Mouse (Mus musculus): ENCODE results near the gene Kat8.

Kat8 gene

DNA sequence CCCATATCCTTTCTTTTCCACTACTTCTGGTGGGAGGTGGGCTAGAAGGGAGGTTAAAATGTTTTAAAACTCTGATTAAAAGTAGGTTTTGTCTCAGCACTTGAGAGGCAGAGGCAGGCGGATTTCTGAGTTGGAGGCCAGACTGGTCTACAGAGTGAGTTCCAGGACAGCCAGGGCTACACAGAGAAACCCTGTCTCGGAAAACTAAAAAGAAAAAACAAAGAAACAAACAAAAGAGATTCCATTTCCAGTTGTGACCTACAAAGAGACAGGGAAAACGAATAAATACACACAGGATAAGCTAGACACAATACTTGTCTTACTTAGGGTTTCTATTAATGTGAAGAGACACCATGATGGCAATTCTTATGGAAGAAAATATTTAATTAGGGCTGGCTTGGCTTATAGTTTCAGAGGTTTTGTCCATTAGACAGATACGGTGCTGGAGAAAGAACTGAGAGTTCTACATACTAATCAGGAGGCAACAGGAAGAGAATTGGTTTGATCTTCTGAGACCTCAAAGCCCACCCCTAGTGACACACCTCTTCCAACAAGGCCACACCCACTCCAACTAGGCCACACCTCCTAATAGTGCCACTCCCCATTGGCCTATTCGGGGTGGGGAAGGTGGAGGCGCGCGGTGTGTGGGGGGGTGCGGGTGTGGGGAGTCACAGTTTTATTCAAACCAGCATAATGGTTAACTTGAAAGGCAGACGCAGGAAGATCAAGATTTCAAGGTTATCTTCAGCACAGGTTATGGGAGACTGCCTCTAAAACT lies 13.9 kb upstream of the Kat8 start:
- DNase-seq, result no peak

DNA sequence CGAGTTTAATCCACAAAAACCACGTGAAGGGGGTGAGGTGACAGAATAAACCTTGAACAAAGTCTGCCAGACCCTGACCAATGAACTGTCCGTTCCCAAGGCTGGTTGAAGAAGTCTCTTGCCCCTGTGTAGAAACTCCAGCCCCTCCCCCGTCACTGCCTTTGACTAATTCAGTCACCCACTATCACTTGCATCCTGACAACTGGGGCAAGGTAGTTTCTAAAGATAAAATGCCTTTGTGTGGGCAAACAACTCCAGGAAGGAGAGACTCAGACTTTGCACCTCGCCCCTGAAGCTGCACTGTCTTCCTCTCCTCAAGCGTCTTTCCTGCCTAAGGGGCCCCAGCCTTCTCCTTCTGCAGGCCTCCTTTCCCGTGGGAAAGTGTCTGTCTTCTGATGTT lies 12.3 kb upstream of the Kat8 start:
- no peak for DNase-seq

DNA sequence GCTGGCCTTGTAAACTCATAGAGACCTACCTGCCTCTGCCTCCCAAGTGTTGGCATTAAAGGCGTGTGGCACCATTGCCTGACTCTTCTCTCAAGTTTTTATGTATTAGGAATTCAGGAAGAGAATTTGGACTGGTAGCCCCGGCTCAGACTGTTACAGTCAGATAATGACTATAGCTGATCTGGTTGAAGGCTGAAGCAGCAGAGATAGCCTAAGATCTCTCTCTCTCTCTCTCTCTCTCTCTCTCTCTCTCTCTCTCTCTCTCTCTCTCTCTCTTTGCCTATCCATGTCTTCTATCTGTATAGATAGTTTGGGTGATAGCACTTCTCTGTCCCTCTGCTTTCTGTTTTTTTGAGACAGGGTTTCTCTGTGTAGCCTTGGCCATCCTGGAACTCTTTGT lies 10.5 kb upstream of the Kat8 start:
- DNase-seq, result no peak

DNA sequence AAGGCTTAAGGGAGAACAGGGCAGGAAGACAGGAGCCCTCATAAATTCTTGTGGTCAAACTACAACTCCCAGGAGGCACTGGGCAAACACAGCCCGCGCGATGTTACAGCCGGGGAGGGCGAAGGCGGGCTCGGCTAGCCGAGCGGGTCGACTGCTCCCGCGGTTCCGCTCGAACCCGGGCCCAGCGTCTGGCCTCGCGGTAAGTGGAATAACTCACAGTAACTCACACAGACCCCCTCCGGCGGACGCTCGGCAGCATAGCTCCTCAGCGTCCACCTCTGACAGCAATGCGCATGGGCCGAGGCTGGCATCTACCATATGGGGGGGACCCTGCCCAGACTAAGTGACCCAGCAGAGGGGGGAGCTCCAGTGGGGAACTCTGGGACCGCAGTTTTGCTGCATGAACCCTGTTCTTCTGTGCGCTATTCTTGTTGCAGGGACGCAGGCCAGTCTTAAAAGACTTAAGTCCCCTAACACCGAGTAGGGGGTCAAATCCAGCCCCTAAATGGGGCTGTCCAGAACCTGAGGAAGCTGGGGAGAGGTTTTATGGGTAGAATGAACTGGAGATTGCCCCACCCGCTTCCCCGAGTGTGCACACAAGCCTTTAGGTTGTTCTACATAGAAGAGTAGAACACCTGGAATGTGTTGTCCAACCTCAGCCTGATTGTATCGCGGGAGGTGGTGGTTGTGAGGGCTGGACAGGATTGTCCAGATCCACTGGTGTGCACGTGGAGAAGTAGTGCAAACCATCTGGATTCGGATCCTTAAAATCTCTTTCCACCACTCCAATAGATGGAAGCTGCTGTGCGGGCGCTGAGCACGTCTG lies 8.1 kb upstream of the Kat8 start, which contains the start of gene Bckdk:
Bckdk (plus strand) TSS at position 112 of the 826 bp plus-strand sequence.
- DNase-seq, result peak; percentile 68 to 76

DNA sequence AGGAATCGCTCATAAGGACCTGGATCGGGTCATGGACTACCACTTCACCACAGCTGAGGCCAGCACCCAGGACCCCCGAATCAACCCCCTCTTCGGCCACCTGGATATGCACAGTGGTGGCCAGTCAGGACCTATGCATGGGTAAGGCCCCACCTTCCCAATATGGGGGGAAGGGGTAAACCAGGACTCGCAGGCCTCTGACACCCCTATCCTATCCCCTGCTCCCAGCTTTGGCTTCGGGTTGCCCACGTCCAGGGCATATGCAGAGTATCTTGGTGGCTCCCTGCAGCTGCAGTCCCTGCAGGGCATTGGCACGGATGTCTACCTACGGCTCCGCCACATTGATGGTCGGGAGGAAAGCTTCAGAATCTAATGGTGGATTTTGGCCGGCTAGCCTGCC lies 4.4 kb upstream of the Kat8 start:
- no peak for DNase-seq

DNA sequence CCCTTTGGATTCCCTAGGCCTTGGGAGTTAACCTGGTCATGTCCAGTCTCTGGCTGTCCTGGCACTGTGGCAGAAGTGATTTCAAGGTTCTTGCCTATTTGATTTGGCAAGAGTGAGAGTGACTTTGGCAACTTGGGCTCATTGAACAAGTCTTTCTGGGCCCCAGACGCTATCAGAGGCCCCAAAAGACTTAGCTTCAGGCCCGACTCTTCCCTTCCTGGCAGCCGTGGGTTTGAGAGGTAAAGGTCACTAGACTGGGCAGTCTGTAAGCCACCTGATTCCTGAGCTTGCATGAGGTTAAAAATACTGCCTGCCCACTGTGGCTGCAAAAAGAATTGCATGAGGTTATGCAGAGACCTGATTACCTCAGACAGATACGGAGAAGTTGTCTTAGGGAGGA lies 3.7 kb upstream of the Kat8 start:
- DNase-seq, result no peak

DNA sequence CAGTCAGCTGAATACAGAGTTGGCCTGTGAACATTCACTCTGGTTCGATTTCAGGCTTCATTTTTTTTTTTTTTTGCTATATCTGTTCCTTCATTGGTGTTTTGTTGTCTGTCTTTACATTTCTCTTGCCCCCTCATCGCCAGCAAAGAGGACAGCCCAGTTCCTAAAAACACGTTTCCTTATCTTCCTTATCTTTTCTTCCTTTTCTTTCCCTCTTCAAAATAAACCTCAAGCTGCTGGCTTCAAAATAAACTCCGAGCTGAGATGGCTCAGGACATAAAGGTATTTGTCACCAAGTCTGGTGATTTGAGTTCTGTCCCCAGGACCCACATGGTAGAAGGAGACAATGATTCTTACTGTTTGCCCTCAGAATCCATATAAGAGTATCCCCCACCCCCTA lies 622 bp downstream of the Kat8 start:
- no peak for DNase-seq

DNA sequence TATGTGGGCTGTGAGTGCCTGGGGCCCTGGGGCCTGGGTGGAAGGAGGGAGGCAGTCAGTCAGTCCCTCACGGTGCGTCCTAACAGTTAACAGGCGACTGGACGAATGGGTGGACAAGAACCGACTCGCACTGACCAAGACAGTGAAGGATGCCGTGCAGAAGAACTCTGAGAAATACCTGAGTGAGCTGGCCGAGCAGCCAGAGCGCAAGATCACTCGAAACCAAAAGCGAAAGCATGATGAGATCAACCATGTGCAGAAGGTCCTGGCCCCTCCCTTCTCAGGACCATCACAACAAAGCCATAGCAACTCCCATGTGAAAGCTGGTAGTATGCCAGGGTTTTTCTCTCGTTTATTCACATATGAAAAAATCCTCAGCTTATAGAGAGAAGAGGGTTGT lies 3.0 kb downstream of the Kat8 start:
- no peak for DNase-seq

DNA sequence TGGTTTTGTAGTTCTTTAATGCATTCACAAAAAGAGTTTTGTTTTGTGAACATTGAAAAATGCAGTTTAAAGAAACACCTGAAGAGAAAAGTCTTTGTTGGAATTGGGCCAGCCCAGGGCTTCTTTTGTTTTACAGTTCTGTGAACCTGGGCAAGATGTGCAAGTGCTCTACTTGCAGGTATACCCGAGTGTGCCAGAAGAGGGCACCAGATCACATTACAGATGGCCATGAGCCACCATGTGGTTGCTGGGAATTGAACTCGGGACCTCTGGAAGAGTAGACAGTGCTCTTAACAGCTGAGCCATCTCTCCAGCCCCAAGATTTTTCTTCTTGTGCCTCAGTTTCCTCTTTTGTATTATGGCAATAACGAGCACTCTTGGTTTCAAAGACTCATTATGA lies 5.9 kb downstream of the Kat8 start:
- peak in 1 of 2 experiments; percentile 80 for DNase-seq

DNA sequence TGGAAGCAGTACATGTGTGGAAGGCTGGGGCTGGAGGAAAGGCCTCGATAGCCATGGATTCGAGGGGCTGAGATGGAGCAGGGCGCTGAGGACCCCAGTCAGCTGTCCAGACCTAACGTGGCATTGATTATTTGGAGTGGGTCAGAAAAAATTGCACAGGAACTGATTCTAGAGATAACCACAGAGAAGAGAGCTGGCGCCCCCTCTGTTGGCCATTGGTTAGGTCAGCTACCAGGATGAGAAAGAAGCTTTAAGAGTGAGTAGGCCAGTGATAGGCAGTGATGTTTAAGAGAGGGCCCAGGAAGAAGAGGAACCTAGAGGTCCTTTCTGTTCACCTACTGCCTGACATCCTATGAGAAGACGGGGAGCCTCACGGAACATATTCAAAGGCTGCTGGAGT lies 7.0 kb downstream of the Kat8 start:
- peak in 1 of 2 experiments; percentile 45 for DNase-seq

DNA sequence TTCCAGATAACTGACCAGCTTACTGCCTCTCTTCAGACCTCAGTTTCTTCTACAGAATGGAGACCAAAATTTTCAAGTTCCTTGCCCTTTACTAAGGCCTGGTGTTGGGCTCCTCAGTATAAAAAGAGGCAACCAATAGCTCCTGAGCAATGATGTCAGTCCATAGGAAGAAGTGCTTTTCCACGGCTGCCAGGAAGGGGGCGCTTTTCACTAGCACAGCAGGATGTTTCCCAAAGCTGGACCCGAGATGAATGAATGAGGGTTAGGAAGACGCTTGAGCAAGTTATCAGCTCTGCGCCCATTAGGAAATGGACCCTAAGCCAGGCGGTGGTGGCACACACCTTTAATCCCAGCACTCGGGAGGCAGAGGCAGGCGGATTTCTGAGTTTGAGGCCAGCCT lies 9.2 kb downstream of the Kat8 start:
- DNase-seq, result peak in 1 of 2 experiments; percentile 64

DNA sequence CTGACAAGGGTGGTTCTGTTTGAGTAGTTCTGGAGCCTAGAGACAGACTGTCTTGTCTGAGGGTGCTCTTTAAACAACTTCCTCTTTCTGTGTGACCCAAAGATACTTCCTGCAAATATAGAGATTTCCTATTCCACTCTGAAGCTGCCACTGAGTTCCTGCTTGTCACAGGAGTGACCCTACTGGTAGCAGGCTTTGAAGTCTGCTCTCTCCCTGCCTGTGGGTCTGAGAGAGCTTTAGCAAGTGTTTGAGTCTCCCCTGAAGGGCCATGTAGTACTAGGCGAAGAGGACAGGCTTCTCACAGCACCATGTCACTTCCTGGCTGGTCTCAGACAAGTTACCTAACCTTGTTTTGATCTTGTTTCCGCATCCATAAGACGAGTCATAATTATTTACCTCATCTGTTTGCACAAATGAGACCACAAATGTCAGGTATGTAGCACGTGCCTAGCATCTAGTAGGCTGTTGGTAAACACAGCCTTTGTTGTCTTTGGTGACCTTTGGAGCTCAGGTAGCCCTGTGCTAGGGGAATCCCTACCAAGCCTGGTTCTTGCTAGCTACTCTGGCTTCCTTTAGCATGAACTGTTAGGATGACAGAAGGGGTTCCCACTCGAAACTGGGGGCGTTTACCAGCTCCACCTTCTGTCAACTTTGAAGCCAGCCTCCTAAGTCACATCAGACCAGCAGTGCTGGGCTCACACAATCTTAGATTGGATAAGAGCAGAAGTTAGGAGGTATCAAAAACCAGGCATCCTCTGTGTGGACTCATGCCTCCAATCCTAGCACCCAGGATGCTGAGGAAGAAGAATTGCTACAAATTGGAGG lies 10.3 kb downstream of the Kat8 start:
- no peak for DNase-seq

DNA sequence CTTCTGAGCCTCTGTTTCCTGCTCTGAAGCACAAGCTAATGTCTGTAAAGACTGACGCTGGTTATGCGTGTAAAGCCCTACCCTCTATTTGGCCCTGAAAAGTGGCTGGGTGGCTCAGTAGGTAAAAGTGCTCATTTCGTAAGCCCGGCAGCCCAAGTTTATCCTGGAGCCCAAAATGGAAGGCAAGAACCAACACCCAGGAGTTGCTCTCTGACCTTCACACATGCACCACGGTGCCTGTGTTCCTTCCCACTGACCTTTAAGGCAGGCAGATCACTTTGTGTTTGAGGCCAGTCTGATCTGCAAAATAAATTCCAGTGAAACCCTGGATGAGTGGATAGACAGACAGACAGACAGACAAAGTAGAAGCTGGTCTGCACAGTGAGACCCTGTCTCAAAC lies 11.4 kb downstream of the Kat8 start:
- DNase-seq, result no peak

DNA sequence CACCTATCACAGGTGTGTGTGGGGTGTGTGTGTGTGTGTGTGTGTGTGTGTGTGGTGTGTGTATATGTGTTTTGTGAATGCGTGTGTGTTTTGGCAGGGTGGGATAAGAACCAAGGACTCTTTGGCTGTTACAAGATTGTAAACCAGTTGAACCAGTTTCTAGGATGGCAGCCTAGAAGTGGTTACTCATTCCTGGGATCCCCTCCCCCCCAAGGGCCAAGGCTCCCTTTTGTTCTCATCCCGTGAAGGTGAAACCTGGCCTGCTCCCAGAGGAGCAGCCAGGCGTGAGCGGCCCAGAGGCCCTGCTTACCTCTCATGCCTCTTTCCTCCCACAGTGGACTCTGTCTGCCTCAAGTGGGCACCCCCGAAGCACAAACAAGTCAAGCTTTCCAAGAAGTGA lies 12.9 kb downstream of the Kat8 start:
- DNase-seq, result peak; percentile 92 to 93

DNA sequence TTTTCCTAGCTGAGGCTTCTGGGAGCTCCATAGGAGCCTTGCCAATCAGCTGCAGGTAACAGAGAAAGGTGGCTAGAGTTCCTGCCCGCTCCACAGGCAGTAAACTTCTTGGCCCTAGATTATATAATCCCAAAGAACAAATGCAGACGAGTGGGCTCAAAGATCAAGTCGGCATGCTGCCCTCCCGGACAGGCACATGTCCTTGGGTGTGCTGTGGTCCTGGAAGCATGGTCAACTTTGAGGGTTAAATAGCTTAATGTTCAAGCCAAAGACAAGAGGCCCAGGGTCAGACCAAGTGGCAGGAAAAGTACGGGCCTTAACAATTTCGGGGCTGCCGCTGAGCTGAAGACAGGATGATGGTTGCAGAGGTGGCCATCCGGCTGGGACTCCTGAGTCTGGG lies 13.8 kb downstream of the Kat8 start:
- peak; percentile 86 to 91 for DNase-seq

DNA sequence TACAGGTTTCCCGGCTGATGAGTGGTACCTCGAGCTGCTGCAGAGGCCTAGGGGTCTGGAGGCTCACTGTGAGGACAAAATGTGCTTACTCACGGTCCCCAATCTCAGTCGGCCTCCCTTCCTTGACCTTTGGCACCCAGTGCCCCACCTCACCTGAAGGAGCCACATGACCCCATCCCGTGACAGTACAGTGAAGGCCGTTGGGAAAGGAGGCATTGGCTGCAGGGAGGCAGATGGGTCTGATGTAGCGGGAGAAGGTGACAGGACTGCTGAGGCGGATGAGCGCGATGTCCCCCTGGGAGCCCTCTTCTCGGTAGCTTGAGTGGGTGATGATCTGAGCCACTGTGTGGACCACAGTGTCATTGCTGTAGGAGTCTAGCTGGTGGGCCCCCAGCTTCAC lies 14.5 kb downstream of the Kat8 start:
- DNase-seq, result peak; percentile 85

DNA sequence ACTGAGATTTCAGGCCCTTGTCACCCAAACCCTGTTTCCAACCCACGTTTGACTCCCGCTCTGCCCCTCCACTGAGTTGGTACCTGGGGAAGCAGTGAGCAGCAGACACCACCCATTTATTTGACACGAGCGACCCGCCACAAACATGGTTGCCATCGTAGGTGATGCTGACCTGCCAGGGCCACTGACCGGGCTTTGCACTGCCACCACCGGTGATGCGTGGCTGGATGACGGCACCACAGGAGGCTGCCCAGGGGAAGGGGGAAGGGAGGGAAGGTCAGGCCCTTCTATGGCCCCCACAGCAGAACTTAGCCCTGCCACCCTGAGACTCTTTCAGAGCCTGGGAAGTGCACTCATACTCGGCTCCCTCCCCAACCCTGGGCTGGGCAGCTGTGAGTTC lies 15.4 kb downstream of the Kat8 start:
- no peak for DNase-seq

DNA sequence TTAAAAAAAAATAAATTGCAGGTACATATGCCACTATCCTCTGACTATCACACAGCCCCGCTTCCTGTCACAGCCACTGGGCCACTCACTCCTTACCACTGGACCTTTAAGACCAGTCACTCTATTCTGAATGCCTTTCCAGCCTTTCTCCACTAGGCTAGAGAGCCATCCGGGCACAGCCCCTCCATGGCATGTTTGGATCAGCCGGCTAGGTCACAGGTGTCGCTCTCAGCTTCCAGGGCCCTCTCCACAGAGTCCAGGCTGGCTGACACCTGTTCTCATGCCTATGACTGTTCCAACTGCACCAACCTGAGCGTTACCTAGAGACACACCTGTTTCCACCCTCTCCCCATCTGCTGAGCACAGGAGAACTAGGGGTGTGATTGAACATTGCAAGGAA lies 16.3 kb downstream of the Kat8 start:
- DNase-seq, result no peak

DNA sequence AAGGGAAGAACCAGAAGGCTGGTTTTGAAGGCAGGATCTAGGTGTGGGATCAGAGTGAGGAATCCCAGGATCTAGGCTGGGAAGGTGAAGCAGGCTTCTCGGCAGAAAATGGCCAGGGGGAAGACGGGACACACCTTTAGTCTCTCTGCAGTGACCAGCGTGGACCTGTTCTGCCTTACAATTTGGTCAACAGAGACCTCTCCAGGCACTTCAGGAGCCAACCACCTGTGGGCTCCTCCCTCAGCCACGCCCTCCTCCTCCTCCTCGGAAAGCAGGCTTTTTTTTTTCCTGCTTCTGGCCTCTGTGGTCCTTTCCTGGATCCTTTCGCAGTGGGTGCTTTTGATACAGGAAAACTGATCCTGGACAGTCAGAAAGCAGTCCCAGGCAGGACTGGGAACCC lies 17.6 kb downstream of the Kat8 start, which contains the start of gene Prss8:
Prss8 (minus strand) TSS at position 182 of the 400 bp plus-strand sequence.
- DNase-seq, result peak; percentile 95 to 96

DNA sequence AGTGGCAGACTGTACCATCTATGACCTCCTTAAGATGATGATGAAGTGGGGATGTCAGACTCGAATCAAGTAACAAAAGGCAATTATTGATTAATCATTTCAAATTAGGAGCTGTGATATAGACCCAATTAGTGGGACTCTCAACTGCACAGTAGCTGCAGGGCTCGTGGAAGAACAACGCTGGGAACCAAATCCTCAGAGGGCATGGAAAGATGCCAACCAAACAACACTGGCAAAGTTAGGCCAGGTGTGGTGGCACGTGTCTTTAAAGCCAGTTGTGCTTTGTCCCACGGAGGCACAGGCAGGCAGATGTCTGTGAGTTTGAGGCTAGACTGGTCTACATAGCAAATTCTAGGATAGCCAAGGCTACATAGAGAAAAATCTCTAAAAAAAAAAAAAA lies 18.3 kb downstream of the Kat8 start:
- no peak for DNase-seq

DNA sequence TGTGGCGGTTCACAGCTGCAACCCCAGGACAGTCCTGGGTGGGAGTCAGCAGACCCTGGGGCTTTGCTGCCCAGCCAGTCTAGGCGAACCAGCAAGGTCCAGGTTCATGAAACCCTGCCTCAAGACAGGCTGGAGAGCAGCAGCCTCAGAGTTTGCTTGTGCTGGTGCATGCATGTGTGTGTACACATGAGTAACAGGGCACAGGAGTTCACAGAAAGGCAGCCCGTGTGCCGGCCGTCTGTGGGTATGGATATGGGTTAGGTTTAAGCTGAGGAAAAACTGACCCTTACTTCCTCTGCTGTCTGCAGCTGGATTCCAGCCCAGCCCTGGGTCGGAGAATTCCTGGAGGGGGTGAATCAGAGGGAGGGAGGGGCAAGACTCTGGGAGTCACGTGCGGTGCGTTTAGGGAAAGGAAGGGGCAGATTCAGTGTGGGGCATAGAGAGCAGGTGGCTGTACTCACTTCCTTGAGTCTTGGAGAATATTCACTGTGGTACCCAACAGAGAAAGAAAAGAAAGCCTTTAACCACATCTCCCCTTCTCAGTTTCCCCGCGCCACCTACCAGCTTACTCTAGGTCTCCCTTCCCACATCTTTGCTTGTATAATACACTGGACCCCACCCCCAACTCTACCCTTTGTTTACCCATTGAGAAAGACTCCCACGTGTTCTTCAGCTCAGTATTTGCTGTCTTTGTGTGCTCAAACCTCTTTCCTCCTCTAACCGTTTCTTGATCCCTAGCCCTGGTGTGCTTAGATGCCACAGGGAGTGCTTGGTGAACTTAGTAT lies 19.2 kb downstream of the Kat8 start:
- peak; percentile 79 to 81 for DNase-seq

DNA sequence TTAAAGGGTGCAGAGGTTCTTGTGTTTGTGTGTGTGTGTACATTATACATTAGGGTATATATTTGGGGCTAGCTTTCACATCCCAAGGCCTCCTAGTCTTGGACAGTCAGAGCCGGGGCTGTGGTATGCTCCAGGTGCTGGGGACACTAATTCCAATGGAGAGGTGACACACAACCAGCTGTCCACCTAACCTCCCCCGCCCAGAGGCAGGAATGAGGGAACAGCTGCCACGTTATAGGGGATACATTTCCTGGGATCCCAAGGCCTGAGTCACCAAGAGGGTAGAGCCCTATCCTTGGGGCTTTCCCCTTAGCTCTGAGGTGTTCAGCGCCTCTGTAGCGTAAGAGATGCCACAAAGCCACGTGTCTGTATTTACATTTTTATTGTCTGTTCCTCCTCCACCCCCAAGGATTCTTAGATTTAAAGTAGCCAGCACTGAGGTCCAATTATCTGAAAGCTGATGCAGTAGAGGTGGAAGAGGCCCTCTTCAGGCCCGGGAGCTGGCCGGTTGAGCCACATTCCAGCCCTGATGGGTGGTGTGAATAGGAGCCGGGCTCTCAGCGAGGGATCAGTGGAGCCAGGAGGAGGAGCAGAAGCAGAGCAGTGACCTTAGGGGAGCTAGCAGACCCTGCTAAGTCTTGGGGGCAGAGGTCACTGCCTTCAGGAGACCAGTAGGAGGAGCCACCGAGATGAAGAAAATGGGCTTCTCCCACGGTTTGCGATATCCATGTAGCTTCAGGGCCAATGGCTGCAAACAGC lies 20.1 kb downstream of the Kat8 start:
- DNase-seq, result peak; percentile 58 to 70
